Mouse (Mus musculus): ENCODE data around the gene Gm49450. TPM values are rescaled to one million over a fixed set of nuclear protein-coding genes. Genes with fewer than 3 reads are reported as not detected.
A peak's percentile ranks its signal among the peaks of the same experiment; 100 is the strongest.
"Not testable (repeated sequence)": the region's sequence is repeated elsewhere in the genome, so short reads cannot be mapped to it uniquely, and the experiment has no call there.

Gene Gm49450
- polyA plus RNA-seq, 1 experiment: not detected

DNA sequence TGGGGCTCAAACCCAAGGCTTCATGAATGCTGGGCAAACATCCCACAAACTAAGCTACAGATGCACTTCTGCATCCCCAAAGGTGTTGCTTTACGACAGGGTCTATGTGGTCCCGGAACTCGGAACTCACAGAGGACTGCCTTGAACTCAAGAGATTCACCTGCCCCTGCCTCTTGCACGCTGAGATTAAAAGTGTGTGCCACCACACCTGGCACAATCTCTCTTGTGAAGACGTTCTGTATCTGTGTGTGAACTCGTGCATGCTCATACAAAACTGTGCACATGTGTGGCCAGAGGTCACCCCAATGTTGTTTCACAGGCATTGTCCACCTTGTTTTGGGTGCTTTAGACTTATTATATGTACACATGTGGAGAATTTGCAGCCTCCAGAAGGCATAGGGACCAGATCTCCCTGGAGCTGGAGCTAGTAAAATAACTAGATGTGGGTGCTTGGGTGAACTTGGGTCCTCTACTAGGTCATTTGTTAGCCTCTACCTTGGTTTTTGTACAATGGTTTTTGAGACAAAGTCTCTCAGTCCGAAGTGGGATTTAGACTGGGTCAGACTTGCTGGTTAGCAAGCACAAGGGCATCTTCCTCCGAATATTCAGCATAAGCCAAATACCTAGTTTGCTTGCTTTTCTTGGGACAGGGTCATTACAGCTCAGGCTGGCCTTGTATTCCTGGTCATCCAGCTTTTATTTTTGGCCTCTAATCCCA, 23.2 kb downstream of the Gm49450 start:
- TF ChIP-seq CTCF (conservative IDR thresholded peaks at IDR 0.05; ENCODE audit: insufficient read depth, insufficient read length, low read depth, low read length) (no peak), POLR2A (IDR thresholded peaks at IDR 0.05; ENCODE audit: low read depth, low read length) (no peak)
- no peak overlapping the region for H3K27ac ChIP-seq (ENCODE audit: insufficient read depth, low read depth, low read length)
- peaks cover 9% of the 10 kb centered on the region; the same call in 1 of the 2 replicates for H3K4me1 ChIP-seq (ENCODE audit: control insufficient read depth, insufficient read depth, low read length)
- H3K36me3 ChIP-seq (ENCODE audit: control insufficient read depth, insufficient read depth, low read length): no peaks in the 10 kb centered on the region; the same call in 1 of the 2 replicates
- H3K27me3 ChIP-seq (replicated peaks; ENCODE audit: control insufficient read depth, insufficient read depth, low read length): no peaks in the 10 kb centered on the region
- WGBS: 60% methylated on average over 8 of the region's 8 CpGs
- no peak for DNase-seq
- no peak overlapping the region for H3K4me3 ChIP-seq (ENCODE audit: insufficient read depth, low read depth, low read length)

DNA sequence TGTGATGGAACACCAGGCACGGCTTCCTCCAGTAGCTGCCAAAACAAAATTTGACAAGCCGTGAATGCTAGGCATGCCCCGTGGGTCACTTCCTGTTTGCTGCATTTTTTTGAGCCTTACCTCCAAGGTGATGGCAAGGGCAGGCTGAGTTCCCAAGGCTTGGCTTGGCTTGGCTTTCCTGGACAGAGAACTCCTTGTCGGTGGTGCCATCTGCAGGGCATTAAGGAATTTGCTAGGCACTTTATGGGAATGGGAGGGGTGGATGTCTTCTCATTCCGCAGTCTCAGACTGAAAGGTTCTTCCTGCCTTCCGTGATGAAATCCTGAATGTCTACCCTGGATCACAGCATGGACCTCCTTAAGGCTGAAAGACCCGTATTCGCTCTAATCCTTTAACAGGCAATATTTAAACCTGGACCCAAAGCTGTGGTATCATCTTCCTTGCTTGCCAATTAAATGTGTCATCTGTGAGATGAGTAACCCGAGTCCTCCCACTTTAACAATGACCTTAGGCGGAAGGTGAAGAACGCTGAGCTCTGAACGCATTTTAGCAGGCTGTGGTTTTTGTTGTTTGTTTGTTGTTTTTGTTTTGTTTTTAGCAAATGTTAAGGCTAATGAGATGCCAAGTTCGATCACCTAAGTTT, 24.6 kb downstream of the Gm49450 start:
- peak; percentile 95 for DNase-seq
- H3K36me3 ChIP-seq (ENCODE audit: control insufficient read depth, insufficient read depth, low read length): no peaks in the 10 kb centered on the region; the same call in 1 of the 2 replicates
- TF ChIP-seq POLR2A (IDR thresholded peaks at IDR 0.05; ENCODE audit: low read depth, low read length): no peak
- peak; percentile 99; the same call in 1 of the 2 replicates for TF ChIP-seq CTCF (conservative IDR thresholded peaks at IDR 0.05; ENCODE audit: insufficient read depth, insufficient read length, low read depth, low read length)
- no peaks in the 10 kb centered on the region for H3K27me3 ChIP-seq (replicated peaks; ENCODE audit: control insufficient read depth, insufficient read depth, low read length)
- 9% methylated on average over 13 of the region's 13 CpGs for WGBS
- H3K4me3 ChIP-seq (ENCODE audit: insufficient read depth, low read depth, low read length): no peak overlapping the region
- H3K27ac ChIP-seq (ENCODE audit: insufficient read depth, low read depth, low read length): no peak overlapping the region
- H3K4me1 ChIP-seq (ENCODE audit: control insufficient read depth, insufficient read depth, low read length): peaks cover 7% of the 10 kb centered on the region; the same call in 1 of the 2 replicates

DNA sequence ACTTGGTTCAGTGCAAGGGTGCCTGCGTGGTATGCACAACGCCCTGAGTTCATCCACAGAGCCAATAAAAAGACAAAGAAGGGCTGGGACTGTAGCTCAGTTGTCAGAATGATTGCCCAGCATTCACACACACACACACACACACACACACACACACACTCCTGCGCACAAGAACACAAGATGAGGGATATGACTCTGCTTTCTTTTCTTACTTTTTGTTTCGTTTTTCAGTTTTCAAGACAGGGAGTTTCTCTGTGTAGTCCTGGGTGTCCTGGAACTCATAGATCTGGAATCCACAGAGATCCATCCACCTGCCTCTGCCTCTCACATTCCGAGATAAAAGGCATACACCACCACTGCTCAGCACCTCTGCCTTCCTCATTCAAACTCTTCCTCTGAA, 25.8 kb downstream of the Gm49450 start:
- no peaks in the 10 kb centered on the region; the same call in 1 of the 2 replicates for H3K36me3 ChIP-seq (ENCODE audit: control insufficient read depth, insufficient read depth, low read length)
- H3K27me3 ChIP-seq (replicated peaks; ENCODE audit: control insufficient read depth, insufficient read depth, low read length): no peaks in the 10 kb centered on the region
- TF ChIP-seq POLR2A (IDR thresholded peaks at IDR 0.05; ENCODE audit: low read depth, low read length) (no peak), CTCF (conservative IDR thresholded peaks at IDR 0.05; ENCODE audit: insufficient read depth, insufficient read length, low read depth, low read length) (no peak)
- H3K27ac ChIP-seq (ENCODE audit: insufficient read depth, low read depth, low read length): no peak overlapping the region
- 79% methylated on average over 5 of the region's 5 CpGs for WGBS
- H3K4me1 ChIP-seq (ENCODE audit: control insufficient read depth, insufficient read depth, low read length): peaks cover 6% of the 10 kb centered on the region; the same call in 1 of the 2 replicates
- no peak overlapping the region for H3K4me3 ChIP-seq (ENCODE audit: insufficient read depth, low read depth, low read length)
- DNase-seq: no peak

DNA sequence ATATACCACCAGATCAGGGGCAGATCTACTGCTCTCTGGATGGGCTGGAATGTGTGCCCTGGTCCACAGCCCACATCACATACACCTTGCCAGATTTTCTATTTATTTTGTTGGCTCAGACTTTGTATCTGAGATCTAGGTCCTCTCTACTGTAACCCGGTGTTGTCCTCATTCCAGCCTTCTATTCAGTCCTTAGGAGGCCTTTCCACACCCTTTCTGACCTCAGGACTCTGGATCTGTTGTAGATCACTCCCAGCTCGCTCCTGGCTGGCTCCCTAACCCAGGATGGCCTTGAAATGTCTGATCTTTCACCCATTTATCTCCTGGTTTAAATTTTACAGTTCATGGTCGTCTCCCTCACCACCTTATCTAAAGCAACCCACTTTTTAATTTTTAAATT, 28.7 kb downstream of the Gm49450 start:
- no peaks in the 10 kb centered on the region for H3K36me3 ChIP-seq (ENCODE audit: control insufficient read depth, insufficient read depth, low read length)
- no peaks in the 10 kb centered on the region for H3K27me3 ChIP-seq (replicated peaks; ENCODE audit: control insufficient read depth, insufficient read depth, low read length)
- peaks cover 16% of the 10 kb centered on the region; the same call in 1 of the 2 replicates for H3K4me1 ChIP-seq (ENCODE audit: control insufficient read depth, insufficient read depth, low read length)
- H3K4me3 ChIP-seq (ENCODE audit: insufficient read depth, low read depth, low read length): no peak overlapping the region
- H3K27ac ChIP-seq (ENCODE audit: insufficient read depth, low read depth, low read length): peak overlapping the region; percentile 48; the same call in 1 of the 2 replicates
- TF ChIP-seq CTCF (conservative IDR thresholded peaks at IDR 0.05; ENCODE audit: insufficient read depth, insufficient read length, low read depth, low read length) (no peak), POLR2A (IDR thresholded peaks at IDR 0.05; ENCODE audit: low read depth, low read length) (no peak)
- peak; percentile 69 for DNase-seq
- WGBS: 60% methylated on average over 3 of the region's 3 CpGs

DNA sequence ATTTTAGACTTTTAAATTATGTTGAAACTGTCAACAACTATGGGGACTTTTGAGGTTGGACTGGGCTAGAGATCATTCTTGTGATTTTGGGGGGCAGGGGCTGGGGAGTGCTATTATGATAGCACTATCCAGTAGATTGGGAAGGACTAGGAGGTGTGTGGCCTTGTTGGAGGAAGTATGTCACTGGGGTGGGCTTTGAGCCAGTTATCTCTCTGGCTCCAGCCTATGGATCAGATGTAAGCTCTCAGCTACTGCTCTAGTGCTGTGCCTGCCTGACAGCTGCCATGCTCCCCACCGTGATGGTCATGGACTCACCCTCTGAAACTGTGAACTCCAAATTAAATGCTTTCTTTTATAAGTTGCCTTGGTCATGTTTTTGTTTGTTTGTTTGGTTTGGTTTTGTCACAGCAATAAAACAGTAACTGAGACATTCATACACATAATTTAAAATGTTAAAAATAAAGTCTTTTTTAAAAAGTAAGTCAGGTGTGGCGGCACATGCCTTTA, 30.3 kb downstream of the Gm49450 start:
- peak overlapping the region; percentile 68 for H3K27ac ChIP-seq (ENCODE audit: insufficient read depth, low read depth, low read length)
- H3K4me3 ChIP-seq (ENCODE audit: insufficient read depth, low read depth, low read length): no peak overlapping the region
- WGBS: 82% methylated on average over 2 of the region's 2 CpGs

DNA sequence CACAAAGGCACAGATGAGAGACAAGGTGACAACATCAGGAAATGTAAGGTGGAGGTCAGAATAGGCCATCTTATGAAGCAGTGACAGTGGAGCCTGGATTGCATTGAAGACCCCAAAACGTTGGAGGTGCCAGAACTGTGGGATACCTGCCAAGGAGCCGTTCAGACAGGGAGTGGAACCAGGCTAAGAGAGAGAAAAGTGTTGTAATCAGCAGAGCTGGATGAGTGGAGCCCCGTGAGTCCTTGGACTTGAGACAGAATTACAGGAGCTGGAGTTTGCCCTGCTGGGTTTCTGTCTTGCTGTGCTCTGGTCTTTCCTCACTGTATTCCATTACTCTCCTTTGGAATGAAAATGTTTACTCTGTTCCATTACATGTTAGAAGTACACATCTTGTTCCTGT, 30.8 kb downstream of the Gm49450 start:
- Histone ChIP-seq H3K27ac (ENCODE audit: insufficient read depth, low read depth, low read length) (peak overlapping the region; percentile 77), H3K27me3 (replicated peaks; ENCODE audit: control insufficient read depth, insufficient read depth, low read length) (no peaks in the 10 kb centered on the region), H3K36me3 (ENCODE audit: control insufficient read depth, insufficient read depth, low read length) (no peaks in the 10 kb centered on the region), H3K4me1 (ENCODE audit: control insufficient read depth, insufficient read depth, low read length) (peaks cover 13% of the 10 kb centered on the region; the same call in 1 of the 2 replicates), H3K4me3 (ENCODE audit: insufficient read depth, low read depth, low read length) (no peak overlapping the region)
- DNase-seq: peak; percentile 83
- TF ChIP-seq POLR2A (IDR thresholded peaks at IDR 0.05; ENCODE audit: low read depth, low read length) (no peak), CTCF (conservative IDR thresholded peaks at IDR 0.05; ENCODE audit: insufficient read depth, insufficient read length, low read depth, low read length) (no peak)
- WGBS: 37% methylated on average over 3 of the region's 3 CpGs

More for the DNA sequence above, 30.3 kb downstream of the Gm49450 start:
- DNase-seq: no peak
- TF ChIP-seq POLR2A (IDR thresholded peaks at IDR 0.05; ENCODE audit: low read depth, low read length): no peak
- peaks cover 13% of the 10 kb centered on the region; the same call in 1 of the 2 replicates for H3K4me1 ChIP-seq (ENCODE audit: control insufficient read depth, insufficient read depth, low read length)
- H3K36me3 ChIP-seq (ENCODE audit: control insufficient read depth, insufficient read depth, low read length): no peaks in the 10 kb centered on the region
- H3K27me3 ChIP-seq (replicated peaks; ENCODE audit: control insufficient read depth, insufficient read depth, low read length): no peaks in the 10 kb centered on the region

DNA sequence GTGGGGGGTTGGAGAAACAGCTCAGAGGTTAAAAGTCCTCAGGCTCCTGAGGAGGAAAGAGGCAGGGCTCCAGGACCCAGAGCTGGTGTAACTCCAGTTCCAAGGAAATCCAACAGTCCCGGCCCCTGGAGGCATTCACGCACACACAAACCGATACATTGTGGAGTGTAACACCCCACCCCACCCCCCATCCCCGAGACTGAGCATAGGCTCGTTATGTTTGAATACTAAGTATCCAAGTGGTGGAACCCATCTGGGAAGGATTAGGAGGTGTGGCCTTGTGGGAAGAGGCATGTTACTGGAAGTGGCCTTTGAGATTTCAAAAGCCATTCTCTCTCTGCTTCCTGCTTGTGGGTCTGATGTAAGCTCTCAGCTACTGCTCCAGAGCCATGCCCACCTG, 31.8 kb downstream of the Gm49450 start:
- H3K4me1 ChIP-seq (ENCODE audit: control insufficient read depth, insufficient read depth, low read length): peaks cover 15% of the 10 kb centered on the region; the same call in 1 of the 2 replicates
- no peak for TF ChIP-seq CTCF (conservative IDR thresholded peaks at IDR 0.05; ENCODE audit: insufficient read depth, insufficient read length, low read depth, low read length)
- no peak for TF ChIP-seq POLR2A (IDR thresholded peaks at IDR 0.05; ENCODE audit: low read depth, low read length)
- 53% methylated on average over 5 of the region's 5 CpGs for WGBS
- peak; percentile 48 for DNase-seq
- H3K27ac ChIP-seq (ENCODE audit: insufficient read depth, low read depth, low read length): no peak overlapping the region
- no peaks in the 10 kb centered on the region for H3K36me3 ChIP-seq (ENCODE audit: control insufficient read depth, insufficient read depth, low read length)
- H3K27me3 ChIP-seq (replicated peaks; ENCODE audit: control insufficient read depth, insufficient read depth, low read length): no peaks in the 10 kb centered on the region
- no peak overlapping the region for H3K4me3 ChIP-seq (ENCODE audit: insufficient read depth, low read depth, low read length)

DNA sequence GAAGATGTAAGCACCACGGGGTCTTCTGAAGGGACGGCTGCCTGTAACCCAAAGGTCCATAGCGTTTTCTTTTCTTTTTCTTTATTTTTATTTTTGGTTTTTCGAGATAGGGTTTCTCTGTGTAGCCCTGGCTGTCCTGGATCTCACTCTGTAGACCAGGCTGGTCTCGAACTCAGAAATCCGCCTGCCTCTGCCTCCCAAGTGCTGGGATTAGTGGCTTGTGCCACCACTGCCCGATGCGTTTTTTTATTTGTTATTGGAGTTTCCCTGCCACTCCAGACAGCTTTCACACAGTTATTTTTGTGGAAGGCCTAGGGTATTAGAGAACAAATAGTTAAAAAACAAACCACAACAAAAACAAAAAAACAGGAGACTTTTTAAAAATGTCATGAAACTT, 34.9 kb downstream of the Gm49450 start:
- WGBS: 14% methylated on average over 8 of the region's 8 CpGs

More for the DNA sequence above, 34.9 kb downstream of the Gm49450 start:
- not testable (repeated sequence) for H3K36me3 ChIP-seq (ENCODE audit: control insufficient read depth, insufficient read depth, low read length); DNase-seq; H3K27me3 ChIP-seq (replicated peaks; ENCODE audit: control insufficient read depth, insufficient read depth, low read length)
- Histone ChIP-seq H3K4me3 (ENCODE audit: insufficient read depth, low read depth, low read length) (peak overlapping the region; percentile 64), H3K4me1 (ENCODE audit: control insufficient read depth, insufficient read depth, low read length) (peaks cover 30% of the 10 kb centered on the region), H3K27ac (ENCODE audit: insufficient read depth, low read depth, low read length) (peak overlapping the region; percentile 88)

Measured in kidney, adult 2 months (tissue).